Mouse (Mus musculus) cerebellum, adult 2 months (tissue): ENCODE results near the gene Slc39a5.

Experiments used
- CTCF ChIP-seq: fragments of 200-500 bp; IDR thresholded peaks from 2 replicates; pipeline ENCODE4 v1.5.1; 2011; ENCODE audit warnings: low read depth, mild to moderate bottlenecking, control low read depth, low read length, moderate library complexity, borderline replicate concordance; ENCODE audit not compliant: insufficient read depth
- POLR2A ChIP-seq: fragments of 200-500 bp; IDR thresholded peaks from 2 replicates; pipeline ENCODE4 v1.6.1; 2011; ENCODE audit warnings: low read length, control low read depth, borderline replicate concordance; ENCODE audit not compliant: insufficient read depth

- TF ChIP-seq POLR2A: no peak
- TF ChIP-seq CTCF: no peak
Measured at GRCm38 (mm10) chr10:128413076-128413475, 12.0 kb upstream of the Slc39a5 start.
